Mouse (Mus musculus): ENCODE results near the gene Mettl9. TPM values are rescaled to one million over a fixed set of nuclear protein-coding genes. Genes with fewer than 3 reads are reported as not detected.

The Mettl9 gene
- polyA plus RNA-seq, 1 experiment from 2014 or later = 69.7 TPM

DNA sequence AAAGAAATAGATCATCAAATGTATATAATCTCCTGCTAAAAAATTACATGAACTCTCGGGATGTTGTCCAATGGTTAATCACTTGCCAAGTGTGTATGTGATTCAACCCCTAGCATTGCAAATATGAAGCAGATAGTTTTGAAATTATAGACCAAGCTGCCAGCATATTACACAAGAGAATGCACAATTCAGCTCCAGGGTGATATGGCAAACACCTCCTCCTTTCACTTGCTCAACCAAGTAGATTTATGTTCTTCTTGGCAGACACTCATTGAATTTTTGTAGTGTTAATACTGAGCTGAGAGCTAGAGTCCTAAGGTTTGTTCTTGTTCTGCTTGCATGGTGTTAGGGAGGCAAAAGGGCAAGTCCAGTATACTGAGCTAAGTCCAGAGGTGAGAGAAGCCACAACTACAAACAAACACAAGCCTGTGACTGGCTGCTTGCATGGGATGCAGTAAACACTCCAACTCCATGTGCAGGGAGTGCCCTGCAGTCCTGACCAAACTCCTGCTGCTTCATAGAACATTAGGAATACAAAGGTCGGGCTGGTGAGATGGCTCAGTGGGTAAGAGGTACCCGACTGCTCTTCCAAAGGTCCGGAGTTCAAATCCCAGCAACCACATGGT, 30.3 kb upstream of the Mettl9 start:
- DNase-seq (ENCODE audit: low spot score) (peak; percentile 72), ATAC-seq (peak; percentile 38)
- TF ChIP-seq EP300 (IDR thresholded peaks at IDR 0.05) (no peak), CTCF (IDR thresholded peaks at IDR 0.05) (no peak)
- H3K4me3 ChIP-seq (ENCODE audit: low read depth, low read length) = no peak overlapping the region
- no peak overlapping the region for H3K9ac ChIP-seq (replicated peaks; ENCODE audit: low read depth)
- no peaks in the 10 kb centered on the region for H3K9me3 ChIP-seq (ENCODE audit: low read length)
- no peak overlapping the region for H3K4me2 ChIP-seq (replicated peaks; ENCODE audit: low read depth, low read length)
- H3K27ac ChIP-seq (ENCODE audit: low read length) = no peak overlapping the region
- H3K4me1 ChIP-seq (ENCODE audit: insufficient read depth, low read depth, low read length) = no peaks in the 10 kb centered on the region
- WGBS = 60% methylated on average over 4 of the region's 4 CpGs
- H3K27me3 ChIP-seq (replicated peaks; ENCODE audit: insufficient read depth, low read length) = no peaks in the 10 kb centered on the region
- H3K36me3 ChIP-seq (ENCODE audit: insufficient read depth, low read length) = no peaks in the 10 kb centered on the region

- 60% methylated on average over 10 of the region's 10 CpGs for WGBS
- DNase-seq (ENCODE audit: low spot score) (no peak), ATAC-seq (no peak)
- H3K9me3 ChIP-seq (ENCODE audit: low read length) = no peaks in the 10 kb centered on the region
- H3K36me3 ChIP-seq (ENCODE audit: insufficient read depth, low read length) = no peaks in the 10 kb centered on the region
- no peak overlapping the region for H3K9ac ChIP-seq (replicated peaks; ENCODE audit: low read depth)
- H3K27ac ChIP-seq (ENCODE audit: low read length) = no peak overlapping the region
- H3K4me1 ChIP-seq (ENCODE audit: insufficient read depth, low read depth, low read length) = no peaks in the 10 kb centered on the region
- peaks cover 7% of the 10 kb centered on the region; the same call in 1 of the 2 replicates for H3K27me3 ChIP-seq (replicated peaks; ENCODE audit: insufficient read depth, low read length)
- H3K4me2 ChIP-seq (replicated peaks; ENCODE audit: low read depth, low read length) = no peak overlapping the region
- no peak for TF ChIP-seq CTCF (IDR thresholded peaks at IDR 0.05)
- TF ChIP-seq EP300 (IDR thresholded peaks at IDR 0.05) = no peak
- H3K4me3 ChIP-seq (ENCODE audit: low read depth, low read length) = no peak overlapping the region
Observed at GRCm38 (mm10) chr7:121011794-121012689, 22.2 kb upstream of the Mettl9 start.

GRCm38 (mm10) chr7:121014486-121014885, 19.8 kb upstream of the Mettl9 start:
- ATAC-seq (peak; percentile 40; the same call in 1 of the 2 replicates), DNase-seq (ENCODE audit: low spot score) (peak; percentile 19)
- no peaks in the 10 kb centered on the region for H3K36me3 ChIP-seq (ENCODE audit: insufficient read depth, low read length)
- no peak overlapping the region for H3K4me2 ChIP-seq (replicated peaks; ENCODE audit: low read depth, low read length)
- H3K9ac ChIP-seq (replicated peaks; ENCODE audit: low read depth) = no peak overlapping the region
- no peak overlapping the region for H3K27ac ChIP-seq (ENCODE audit: low read length)
- no peak overlapping the region for H3K4me3 ChIP-seq (ENCODE audit: low read depth, low read length)
- peaks cover 7% of the 10 kb centered on the region; the same call in 1 of the 2 replicates for H3K27me3 ChIP-seq (replicated peaks; ENCODE audit: insufficient read depth, low read length)
- no peaks in the 10 kb centered on the region for H3K4me1 ChIP-seq (ENCODE audit: insufficient read depth, low read depth, low read length)
- TF ChIP-seq EP300 (IDR thresholded peaks at IDR 0.05) (no peak), CTCF (IDR thresholded peaks at IDR 0.05) (no peak)
- 47% methylated on average over 10 of the region's 10 CpGs for WGBS
- no peaks in the 10 kb centered on the region for H3K9me3 ChIP-seq (ENCODE audit: low read length)

- Histone ChIP-seq H3K4me3 (ENCODE audit: low read depth, low read length) (no peak overlapping the region), H3K4me1 (ENCODE audit: insufficient read depth, low read depth, low read length) (no peaks in the 10 kb centered on the region), H3K4me2 (replicated peaks; ENCODE audit: low read depth, low read length) (no peak overlapping the region), H3K9me3 (ENCODE audit: low read length) (no peaks in the 10 kb centered on the region), H3K36me3 (ENCODE audit: insufficient read depth, low read length) (no peaks in the 10 kb centered on the region), H3K27ac (ENCODE audit: low read length) (no peak overlapping the region), H3K27me3 (replicated peaks; ENCODE audit: insufficient read depth, low read length) (no peaks in the 10 kb centered on the region), H3K9ac (replicated peaks; ENCODE audit: low read depth) (no peak overlapping the region)
- DNase-seq (ENCODE audit: low spot score) = no peak
- no peak for ATAC-seq
- 78% methylated on average over 3 of the region's 3 CpGs for WGBS
- TF ChIP-seq CTCF (IDR thresholded peaks at IDR 0.05) (no peak), EP300 (IDR thresholded peaks at IDR 0.05) (no peak)
Observed at GRCm38 (mm10) chr7:121018778-121019177, 15.5 kb upstream of the Mettl9 start.

- Histone ChIP-seq H3K9ac (replicated peaks; ENCODE audit: low read depth) (no peak overlapping the region), H3K27me3 (replicated peaks; ENCODE audit: insufficient read depth, low read length) (no peaks in the 10 kb centered on the region), H3K4me2 (replicated peaks; ENCODE audit: low read depth, low read length) (no peak overlapping the region), H3K4me1 (ENCODE audit: insufficient read depth, low read depth, low read length) (no peaks in the 10 kb centered on the region), H3K4me3 (ENCODE audit: low read depth, low read length) (no peak overlapping the region), H3K9me3 (ENCODE audit: low read length) (no peaks in the 10 kb centered on the region), H3K36me3 (ENCODE audit: insufficient read depth, low read length) (no peaks in the 10 kb centered on the region), H3K27ac (ENCODE audit: low read length) (no peak overlapping the region)
- TF ChIP-seq CTCF (IDR thresholded peaks at IDR 0.05) (peak; percentile 64), EP300 (IDR thresholded peaks at IDR 0.05) (no peak)
- WGBS = 30% methylated on average over 8 of the region's 8 CpGs
- DNase-seq (ENCODE audit: low spot score) = peak; percentile 21
- ATAC-seq = no peak
Observed at GRCm38 (mm10) chr7:121020277-121020676, 14.0 kb upstream of the Mettl9 start.

DNA sequence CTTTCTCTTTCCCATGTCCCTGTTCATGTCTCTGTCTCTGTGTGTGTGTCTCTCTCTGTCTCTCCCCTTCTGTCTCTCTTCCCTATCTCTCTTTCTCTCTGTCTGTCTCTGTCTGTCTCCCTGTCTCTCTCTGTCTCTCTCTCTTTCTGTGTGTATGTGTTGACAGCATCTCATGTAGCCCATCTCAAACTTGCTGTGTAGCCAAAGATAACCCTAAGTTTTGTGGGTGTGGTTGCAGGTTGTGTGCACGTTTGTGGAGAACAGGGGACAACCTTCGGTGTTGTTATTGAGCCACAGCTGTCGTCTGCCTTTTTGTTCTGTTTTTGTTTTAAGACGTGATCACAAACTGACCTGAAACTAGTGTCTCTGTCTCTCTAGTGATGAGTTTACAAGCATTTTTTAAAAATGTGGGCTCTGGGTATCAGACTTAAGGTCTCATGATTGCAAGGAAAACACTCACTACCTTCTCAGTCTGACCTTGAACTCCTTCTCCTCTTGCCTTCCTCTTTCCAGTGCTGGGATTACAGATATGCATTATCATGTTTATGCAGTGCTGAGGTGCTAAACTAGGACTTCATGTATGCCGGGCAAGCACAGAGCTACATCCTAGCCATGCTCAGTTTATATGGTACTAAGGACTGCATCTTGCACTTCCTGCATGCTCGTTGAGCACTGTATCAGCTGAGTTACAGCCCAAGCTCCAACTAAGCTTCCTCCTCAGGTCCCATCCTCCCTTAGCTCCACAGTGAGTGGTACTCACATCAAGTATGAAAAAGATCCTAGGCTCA, 8.8 kb upstream of the Mettl9 start:
- H3K9me3 ChIP-seq (ENCODE audit: low read length) = no peaks in the 10 kb centered on the region
- H3K4me1 ChIP-seq (ENCODE audit: insufficient read depth, low read depth, low read length) = no peaks in the 10 kb centered on the region
- ATAC-seq (no peak), DNase-seq (ENCODE audit: low spot score) (no peak)
- no peak overlapping the region for H3K4me2 ChIP-seq (replicated peaks; ENCODE audit: low read depth, low read length)
- TF ChIP-seq CTCF (IDR thresholded peaks at IDR 0.05) (no peak), EP300 (IDR thresholded peaks at IDR 0.05) (no peak)
- H3K27me3 ChIP-seq (replicated peaks; ENCODE audit: insufficient read depth, low read length) = no peaks in the 10 kb centered on the region
- H3K4me3 ChIP-seq (ENCODE audit: low read depth, low read length) = no peak overlapping the region
- no peak overlapping the region for H3K9ac ChIP-seq (replicated peaks; ENCODE audit: low read depth)
- 60% methylated on average over 6 of the region's 6 CpGs for WGBS
- H3K27ac ChIP-seq (ENCODE audit: low read length) = no peak overlapping the region
- no peaks in the 10 kb centered on the region for H3K36me3 ChIP-seq (ENCODE audit: insufficient read depth, low read length)

Data from lung, postnatal 0 days (tissue).